Mouse (Mus musculus) urinary bladder, postnatal 25 days (tissue): ENCODE results near the gene Adnp.
A peak's percentile ranks its signal among the peaks of the same experiment; 100 is the strongest.
"Not testable (repeated sequence)": the region's sequence is repeated elsewhere in the genome, so short reads cannot be mapped to it uniquely, and the experiment has no call there.

ENCODE experiments used
- DNase-seq: peaks from one replicate; pipeline ENCODE4 v3.0.0; 2022; ENCODE audit warnings: low spot score

Gene Adnp

DNA sequence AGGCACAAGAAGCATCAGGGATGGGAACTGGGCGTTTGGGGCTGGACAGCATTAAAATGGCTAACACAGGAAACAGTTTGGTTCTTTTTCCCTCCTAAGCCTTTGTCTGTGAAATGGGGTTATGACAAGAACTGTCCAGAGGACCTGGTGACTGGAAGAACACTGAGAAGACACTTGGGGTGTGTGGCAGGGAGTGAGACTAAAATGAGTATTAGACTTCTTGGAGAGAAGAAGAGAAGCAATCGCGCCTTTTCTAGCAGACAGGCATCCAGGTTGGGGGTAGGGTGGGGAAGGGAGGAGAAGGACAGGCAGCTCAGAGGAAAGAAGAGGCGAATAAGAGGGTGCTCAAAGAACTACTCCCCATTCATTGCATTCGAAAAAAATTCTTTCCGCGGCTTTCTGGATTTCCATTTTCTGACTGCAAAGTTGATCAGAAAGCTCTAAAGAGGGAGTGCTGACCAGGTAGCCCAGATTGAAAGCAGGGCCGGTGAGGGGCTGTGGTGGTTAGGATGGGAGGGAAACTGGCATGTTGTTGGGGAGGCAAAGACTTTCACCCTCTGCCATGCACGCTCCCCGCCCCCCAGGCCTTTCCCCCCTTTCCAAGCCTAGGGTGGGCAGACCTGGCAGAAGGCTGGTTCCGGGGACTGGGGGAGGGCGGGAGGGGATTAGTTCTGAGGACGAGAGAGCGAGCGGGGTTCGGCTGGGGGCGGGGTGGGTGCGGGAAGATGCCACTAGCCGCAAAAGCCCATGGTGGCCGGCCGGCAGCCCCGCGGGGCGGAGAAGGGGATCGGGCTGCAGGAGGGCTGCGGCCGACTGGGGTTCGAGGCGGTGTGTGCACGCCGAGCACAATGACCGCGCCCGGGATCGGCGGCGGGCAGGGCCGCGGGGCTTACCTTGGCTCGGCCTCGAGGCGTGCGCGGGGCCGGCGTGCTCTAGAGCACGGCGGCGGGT is 956 bp downstream of the Adnp start:
- peak; percentile 25 for DNase-seq

DNA sequence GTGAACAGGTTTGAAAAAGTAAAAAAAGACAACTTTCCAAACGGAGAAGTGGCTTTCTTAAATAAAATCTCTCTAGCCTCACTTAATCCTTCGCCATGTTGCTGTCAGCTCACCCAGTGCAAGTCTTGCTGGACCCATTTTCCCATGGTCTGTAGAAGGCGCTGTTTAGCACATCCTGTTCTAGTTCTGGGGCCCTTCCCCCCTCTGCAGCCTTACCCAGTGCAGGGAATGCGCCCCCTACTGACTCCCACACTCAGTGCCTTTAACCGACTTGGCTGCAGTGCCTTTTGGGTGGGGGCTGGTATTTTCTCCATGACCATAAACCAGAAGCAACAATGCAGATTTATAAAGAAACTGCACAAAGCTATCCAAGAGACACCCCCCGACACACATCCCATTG is 1.6 kb downstream of the Adnp start:
- peak; percentile 85 for DNase-seq

DNA sequence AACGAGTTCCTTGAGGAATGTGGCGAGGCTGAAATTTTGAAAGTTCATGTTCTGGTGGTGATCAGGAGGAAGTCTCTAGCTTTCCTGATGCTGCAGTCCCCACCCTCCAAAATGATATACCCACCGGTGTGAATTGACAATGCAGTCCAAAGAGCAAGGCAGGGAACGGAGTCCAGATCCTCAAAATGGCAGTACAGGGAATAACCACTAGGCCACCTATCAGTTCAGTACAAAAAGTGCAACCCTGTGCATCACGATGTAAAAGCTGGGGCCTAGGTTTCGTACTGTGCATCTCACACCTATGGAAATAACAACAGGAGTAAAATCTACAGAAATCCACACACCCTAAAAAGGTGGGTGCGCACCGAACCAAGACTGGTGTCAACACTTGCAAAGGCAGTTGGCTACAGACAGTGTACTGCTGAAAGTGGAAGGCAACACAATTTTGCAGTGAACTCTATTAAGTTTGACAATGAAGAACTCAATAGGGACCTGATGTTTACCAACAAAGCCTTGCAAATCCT is 2.4 kb downstream of the Adnp start:
- no peak for DNase-seq

DNA sequence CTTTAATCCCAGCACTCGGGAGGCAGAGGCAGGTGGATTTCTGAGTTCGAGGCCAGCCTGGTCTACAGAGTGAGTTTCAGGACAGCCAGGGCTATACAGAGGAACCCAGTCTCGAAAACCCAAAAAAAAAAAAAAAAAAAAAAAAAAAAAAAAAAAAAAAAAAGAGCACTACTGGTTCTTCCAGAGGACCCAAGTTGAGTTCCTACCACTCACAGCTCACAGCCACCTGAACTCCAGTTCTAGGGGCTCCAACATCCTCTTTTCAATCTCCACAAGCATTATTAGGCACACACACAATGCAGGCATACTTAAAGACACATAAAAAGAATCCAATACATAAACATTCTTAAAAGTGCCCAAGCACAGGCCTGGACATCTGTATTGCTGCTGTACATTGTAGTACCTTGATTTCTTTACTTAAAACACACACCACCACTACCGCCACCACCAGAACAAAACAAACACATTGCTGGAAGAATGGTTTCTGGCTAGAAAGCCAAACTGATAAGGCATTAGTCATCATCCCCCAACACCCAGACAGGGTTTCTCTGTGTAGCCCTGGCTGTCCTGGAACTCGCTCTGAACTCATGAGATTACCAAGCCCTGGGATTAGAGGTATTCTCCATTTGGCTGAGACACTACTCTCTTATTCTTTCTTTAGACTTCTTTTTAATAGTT is 6.8 kb downstream of the Adnp start:
- no peak for DNase-seq

DNA sequence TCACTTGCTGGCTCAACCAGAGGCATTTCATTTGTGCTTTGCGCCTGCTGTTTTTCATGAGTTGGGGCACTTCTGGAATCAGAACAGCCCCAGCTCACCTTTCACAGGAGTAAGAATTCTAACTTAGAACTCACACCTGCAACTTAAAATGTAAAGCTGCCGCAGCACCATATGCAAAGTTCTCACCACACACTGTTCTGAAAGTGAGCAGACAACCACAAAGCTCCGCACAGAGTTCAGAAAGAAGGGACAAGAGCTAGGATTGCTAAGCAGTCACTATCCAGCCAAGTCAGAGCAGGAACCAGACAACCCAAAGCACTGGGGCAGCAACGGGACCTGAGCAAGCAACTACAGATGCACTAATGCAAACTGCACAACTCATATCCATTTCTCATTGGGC is 7.4 kb downstream of the Adnp start:
- no peak for DNase-seq

DNA sequence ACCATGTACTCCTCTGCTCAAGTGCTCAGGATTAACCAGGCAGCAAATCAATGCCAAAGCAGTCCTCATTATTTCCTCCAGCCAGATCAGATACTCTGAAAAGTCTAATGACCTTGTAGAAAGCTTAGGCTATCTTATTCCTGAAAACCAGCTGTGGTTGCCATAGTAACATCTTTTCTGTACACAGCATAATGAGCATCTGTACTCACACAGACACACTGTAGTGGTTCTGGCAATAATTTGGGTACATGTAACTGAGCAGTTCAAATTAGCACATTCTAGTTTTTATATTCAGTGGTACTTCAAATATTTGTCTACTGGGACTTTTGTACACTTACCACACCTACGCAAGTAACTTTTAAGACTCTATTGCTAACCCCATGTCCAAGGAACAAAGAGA is 8.5 kb downstream of the Adnp start:
- no peak for DNase-seq

DNA sequence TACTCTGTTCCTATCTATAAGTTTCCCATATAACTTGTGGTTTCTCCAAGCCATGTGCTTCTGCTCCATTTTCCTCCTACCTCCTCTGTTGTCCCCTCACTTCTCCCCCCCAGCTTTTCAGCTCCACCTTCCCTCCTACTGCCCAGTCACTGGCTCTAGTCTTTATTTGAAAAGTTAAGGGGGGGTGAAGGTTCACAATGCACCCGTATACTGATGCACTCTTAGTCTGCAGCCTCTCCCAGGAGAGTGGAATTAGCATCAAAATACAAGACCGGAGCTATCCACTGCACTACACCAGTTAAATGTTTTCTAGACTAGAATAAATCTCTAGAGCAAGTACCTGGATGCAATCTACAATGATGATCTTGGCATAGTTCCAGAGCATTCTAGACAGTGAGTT is 11.2 kb downstream of the Adnp start:
- no peak for DNase-seq

DNA sequence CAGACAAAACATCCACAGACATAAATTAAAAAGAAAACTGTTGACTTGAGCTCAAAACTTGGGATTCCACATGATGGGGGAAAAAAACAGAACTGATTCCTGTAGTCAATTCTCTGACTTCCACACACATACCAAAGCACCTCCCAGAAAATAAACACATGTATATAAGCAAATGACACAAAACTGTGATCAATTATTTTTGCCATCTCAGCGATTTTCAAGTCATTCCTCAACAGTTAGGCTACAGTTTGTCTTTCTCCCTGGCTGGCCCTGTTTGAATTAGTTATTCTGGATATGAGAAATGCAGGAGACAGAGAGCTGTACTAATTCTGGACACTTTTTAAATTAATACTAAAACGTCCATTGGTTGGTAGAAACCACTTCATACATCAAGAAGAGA is 13.2 kb downstream of the Adnp start:
- no peak for DNase-seq

DNA sequence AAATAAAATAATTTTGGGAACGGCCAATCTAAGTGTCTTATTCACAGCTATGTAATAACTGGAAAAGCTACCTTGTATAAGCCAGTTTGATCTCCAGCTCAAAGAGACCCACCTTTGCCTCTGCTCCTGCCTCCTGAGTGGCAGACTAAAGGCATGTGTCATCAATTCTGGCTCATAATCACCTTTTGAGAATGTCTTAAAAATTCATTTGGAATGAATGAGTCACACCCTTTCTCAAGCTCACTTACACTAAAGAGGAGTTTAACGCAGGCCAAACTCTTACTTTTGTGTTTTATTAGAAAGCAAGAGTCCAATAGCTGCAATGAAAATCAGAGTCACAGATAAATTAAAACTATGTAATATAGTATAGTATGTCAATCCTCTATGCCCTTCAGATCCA is 15.1 kb downstream of the Adnp start:
- DNase-seq = no peak

DNA sequence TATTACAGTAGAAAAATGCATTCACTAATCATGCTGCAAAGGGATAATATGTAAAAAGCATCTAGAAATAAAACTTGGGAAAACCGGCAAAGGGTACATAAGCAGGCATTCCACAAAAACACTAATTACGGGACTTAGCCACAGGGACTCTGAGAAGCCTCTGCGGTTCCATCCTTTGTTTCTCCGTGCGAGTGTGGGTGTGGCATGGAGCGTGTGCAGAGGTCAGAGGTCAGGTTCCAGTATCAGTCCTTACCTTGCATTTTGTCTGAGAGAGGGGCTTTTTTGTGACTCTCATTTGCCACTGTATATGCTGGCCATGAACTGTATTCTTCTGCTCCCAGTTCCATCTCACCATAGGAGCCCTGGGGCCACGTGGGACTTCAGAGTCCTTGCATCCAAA is 31.0 kb downstream of the Adnp start:
- no peak for DNase-seq

DNA sequence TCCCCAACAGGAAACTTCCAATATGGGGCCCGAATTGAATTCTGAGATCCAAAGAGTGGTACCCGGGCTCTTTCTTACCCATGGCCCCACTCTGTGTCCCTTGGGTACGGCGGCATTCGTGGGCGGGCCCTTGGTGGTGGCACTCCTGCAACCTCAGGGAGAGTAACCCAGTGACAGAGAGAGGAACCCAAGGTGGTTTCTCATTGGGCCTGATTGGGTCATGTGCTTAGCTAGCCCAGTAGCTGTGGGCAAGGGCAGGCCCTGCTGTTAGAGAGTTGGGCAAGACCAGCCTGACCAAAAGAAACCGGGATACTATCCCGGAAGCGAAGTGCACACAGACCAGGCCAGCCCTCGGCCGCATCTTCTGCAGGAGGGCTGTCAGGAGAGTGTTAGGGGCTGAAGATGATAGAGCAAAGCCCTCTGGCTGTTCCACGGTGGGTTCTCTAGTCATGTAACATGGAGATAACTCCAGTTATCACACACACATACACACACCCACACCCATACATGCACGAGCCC is 36.7 kb downstream of the Adnp start:
- DNase-seq = peak; percentile 40

DNA sequence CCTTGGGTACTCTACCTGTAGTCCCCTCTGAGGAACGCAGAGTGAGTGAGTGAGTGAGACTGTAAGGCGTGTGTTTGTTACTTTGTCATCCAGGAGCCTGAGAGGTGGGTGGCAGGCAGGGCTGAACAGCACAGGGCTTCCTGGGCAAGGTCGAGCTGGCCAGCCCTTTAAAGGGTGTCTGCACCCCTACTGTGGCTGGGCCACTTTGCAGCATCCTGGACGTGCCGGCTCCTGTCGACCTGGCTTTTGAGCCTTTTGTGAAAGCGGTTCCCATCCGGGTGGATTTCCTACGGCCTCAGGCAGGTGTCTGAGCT is 37.2 kb downstream of the Adnp start:
- DNase-seq = no peak

DNA sequence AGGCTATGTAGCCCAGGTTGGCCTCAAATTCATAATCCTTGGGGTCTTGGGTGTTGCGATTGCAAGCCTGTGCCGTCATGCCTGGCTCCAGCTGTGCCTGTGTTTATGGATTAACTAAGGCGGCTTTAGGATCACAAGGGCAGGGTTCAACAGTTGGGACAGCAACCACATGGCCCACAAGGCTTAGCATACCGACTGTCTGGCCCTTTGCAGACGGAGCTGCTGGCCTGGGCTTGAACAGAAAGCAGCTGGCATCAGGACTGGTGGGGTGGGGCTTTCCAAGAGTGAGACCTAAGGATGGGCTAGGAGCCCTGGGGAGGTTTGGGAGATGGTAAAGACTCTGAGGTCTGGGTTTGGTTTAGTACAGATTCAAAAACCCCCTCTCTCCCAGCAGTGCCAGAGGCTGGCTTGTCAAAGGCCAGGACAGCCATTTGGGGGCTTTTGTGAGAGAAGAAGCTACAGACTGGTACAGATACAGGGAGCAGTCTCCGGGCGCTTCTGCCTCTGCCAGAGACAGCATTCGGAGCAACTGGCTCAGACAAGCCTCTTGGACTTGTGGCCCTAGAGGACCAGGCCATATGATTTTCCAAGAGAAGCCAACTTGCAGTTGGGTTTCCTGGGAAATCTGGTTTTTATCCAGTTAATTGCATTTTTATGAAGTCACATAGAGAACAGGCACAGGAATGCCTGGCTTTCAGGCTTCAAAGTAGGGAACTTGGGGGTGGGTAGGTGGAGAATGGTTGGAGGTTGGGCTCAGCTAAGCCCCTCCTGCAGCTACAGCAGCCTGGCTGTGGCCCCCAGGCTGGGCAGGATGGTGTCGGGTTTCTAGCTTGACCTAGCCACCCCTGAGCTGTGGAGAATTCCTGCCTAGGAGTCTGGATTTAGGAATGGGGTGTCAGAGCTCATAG is 37.8 kb downstream of the Adnp start:
- DNase-seq = no peak

DNA sequence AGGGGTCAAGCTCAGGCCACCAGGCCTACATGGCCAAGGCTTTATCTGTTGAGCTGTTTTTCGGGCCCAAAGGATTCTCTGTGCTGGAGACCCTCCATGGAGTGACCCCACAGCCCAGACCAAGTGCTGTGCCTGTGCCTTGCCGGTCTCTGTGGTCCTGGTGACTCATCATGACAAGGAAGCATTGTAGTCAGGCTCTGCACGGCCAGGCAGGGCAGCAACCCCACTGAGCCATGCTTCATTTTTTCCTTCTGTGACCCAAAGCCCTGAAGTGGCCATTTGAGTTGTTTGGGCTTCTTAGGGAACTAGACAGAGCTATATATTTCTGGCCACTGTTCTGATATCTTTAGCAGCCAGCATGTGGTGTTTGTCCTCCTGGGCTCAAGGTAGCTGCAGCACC is 39.1 kb downstream of the Adnp start:
- DNase-seq = no peak

DNA sequence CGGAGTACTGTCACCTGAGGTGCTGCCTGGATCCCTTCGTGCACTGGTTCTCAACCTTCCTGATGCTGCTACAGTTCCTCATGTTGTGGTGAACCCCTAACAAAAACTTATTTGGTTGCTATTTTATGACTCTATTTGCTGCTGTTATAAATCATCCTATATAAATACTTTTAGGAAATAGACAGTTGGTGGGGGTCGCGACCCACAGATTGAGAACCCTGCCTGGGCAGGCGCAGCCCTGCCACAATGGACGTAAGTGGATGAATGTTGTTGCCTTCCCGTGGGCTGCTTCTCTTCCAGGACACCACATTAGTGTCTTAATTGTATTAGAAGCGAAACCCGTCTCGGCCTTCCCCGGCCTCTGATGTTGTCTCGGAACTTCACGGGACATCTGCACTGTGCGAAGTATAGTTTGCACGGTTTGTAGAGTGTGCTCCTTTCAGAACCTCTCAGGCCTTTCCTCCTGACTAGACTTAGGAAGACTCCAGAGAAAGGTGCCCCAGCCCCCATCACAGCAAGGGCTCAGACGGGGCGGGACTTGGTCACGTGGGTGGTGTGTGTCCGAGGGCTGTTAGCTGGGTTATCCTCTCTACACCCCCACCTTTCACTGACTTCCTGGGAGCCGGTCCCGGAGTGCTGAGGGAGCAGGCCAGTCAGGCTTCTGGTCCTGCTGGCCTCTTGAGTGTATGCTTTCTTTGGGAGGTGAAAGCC is 40.0 kb downstream of the Adnp start:
- no peak for DNase-seq

DNA sequence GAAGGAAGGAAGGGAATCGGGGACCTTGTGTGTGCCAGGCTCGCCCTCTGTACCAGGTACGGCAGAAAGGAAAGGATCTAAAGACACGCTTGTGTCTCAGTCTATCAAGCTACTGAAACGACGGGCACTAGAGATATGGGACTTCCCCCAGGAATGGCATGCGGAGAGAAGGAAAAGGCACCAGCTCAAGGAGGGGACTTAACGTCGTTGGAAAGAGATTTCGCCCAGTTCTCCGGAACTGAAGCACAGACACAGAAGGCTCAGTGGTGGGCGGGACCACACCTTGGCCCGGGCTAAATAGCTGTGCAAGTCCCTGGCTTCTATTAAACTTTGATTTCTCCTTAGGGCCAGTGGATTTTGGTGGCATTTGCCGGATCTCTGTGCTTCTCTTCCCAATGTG is 44.9 kb downstream of the Adnp start:
- DNase-seq = no peak

DNA sequence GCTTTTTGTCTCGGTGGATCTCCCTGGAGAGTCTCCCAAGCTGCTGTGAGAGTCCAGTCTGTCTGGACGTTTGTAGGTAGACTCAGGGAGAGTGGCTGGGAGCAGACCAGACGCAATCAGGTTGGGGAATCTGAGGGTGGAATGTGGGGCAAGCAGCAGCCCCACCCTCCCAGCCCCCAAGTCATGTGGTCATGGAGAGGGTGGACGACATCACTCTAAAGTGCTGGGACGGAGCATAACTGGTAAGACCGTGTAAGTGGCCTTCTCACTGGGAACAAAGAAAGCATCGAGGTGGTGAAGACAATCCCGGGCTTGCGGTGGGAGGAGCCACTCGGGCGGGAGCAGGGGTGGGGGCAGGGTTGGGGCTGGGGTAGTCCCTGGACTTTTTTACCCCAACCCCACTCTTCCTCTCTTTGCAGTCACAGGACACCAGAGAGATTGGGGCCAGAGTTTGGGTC is 45.4 kb downstream of the Adnp start:
- no peak for DNase-seq

DNA sequence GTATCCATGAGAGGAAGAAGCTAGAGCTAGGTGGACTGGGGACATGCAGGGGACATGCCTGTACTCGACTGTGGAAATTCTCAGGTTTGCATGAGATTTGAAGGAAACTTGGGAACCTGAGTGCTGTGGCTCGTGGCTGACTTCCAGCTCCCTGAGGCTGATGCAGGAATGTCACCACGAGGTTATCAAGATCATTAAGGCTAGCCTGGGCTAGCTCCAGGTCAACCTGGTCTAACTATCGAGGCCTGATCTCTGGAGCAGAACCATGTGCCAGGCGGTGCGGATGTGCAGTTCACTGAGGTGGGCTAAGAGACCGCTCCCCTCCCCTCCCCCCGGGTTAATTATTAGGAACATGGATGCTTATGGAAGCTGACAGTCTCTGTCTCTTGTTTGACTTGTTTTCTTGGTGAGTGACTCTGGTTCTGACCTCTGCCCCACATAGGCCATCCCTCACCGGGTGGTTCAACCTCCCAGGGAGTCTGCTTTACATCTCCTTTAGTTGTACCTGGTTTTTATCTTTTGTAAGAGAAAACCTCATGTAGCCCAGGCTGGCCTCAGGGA is 46.5 kb downstream of the Adnp start:
- DNase-seq = no peak

DNA sequence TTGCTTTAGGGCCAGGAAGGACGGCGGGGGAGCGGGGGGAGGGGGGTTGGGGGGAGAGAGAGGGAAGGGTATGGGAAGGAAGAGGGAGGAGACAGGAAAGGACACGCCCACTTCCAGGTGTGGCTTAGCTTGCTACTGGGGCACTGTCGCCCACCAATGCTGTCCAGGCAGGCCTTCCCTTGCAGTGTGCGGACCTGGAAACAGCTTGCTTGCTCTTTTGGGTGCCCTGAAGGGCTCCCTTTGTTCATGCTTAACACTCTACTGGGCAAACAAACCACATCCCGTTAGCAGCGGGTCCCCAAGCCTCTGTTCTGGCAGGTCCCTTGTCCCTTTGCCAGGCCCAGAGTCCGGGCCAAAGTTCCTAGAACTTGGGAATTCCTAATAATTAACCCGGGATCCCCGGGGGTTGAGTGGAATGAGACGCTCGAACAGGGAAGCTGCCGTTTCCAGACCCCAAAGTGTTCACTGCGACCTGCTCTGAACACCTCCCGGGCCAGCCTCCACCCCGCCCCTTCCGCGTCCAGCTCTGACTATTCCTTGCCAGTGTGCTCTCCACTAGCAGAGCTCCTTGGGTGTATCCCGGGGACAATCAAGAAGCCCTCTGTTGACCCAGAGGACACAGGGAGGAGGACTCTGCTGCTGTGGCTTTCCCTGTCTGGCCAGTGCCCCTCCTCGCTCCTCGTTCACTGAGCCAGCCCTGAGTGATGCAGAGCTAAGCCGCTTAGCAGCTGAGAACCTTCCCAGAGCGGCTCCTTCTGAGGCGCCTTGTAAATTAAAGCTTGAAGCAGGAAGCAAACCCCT is 47.8 kb downstream of the Adnp start:
- DNase-seq = no peak

DNA sequence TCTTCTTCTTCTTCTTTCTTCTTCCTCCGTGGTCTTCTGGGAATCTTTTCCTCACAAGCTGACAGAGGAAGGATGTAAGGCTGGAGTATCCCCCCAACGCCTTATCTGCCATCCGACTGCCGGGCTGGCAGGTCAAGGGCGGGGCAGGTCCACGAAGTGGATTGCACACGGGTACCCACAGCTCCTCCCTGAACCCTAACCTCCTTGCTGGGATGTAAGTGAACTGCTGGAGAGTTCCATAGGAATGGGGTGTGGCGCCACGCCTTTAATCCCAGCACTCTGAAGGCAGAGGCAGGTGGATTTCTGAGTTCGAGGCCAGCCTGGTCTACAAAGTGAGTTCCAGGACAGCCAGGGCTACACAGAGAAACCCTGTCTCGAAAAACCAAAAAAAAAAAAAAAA is 48.9 kb downstream of the Adnp start:
- not testable (repeated sequence) for DNase-seq
